Mouse (Mus musculus) left cerebral cortex, postnatal 10 days (tissue): ENCODE results near the gene Muc20. TPM values are rescaled to one million over a fixed set of nuclear protein-coding genes. Genes with fewer than 3 reads are reported as not detected.

Experiments
- DNase-seq, 2 experiments: peaks; one replicate each; pipeline ENCODE4 v3.0.0; 2021 to 2022; ENCODE audit warnings: low spot score in 2 of 2, mixed read lengths in 1 of 2; ENCODE audit errors: extremely low spot score in 1 of 2
- intact Hi-C: fragments of 180-260 bp; cut with DNase I; formaldehyde crosslinking; loops from one replicate; pipeline ENCODE4 v1.15.1; 2025
- total RNA-seq, 2 experiments: library from RNA; stranded (reverse); gene quantifications; 2 replicates each; pipeline ENCODE4 v1.2.3; 2021

The Muc20 gene
- total RNA-seq, 2 experiments from 2014 or later = not detected

DNA sequence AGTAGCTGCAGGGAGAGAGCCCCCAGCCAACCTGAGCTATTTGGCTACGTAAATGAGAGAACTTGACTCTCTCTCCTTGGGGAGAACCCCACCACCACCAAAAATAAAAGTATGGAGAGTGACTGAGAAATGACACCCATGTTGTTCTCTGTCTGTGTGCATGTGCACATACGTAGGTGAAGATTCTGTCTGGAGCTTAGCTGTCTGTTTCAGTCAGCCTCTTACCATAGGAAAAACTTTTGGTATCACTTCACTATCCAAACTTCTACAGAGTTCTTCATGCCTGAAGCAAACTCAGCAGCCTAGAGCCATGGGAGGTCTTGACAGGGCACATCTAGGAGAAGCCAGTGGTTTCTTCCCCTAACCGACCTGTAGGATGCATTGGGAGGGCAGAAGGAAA is 64.0 kb downstream of the Muc20 start:
- intact Hi-C loops = no loop called here
- DNase-seq = no peak

DNA sequence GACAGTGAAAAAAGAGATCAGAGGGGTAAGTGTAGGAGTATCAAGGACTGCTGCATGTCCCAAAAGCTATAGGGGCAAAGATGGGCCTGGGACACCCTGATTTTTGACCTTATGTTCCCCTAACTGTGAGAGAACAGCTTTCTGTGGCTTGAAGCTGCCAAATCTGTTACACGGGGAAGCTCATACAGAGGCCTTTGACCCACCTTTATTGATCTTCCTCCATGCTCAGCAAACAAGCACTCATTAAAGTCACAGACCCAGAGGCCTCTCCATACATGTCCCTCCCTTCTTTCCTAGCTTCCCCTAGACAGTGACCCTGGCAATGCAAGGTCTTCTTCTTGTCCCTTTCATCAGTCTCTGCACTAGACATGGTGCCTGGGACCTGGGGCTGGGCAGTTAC is 68.5 kb downstream of the Muc20 start:
- no peak for DNase-seq
- intact Hi-C loops = no loop called here

DNA sequence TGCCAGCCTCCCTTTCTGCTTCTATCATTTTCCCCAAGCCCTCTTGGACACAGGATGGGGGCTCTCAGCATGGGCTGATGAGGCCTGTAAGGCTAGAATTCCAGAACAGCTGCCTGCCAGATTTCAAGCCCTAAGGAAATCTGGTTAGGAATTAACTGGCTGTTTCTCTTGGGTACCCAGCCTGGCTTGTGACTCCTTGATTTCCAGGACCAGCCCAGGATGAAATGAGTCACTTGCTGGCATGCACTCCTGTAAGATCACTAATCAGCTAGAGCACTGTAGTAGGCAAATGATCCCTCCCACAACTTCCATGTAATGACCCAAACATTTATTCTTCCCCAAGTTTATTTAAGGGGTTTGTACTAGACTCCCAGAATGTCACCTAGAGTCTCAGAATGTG is 69.0 kb downstream of the Muc20 start:
- intact Hi-C loops = no loop called here
- no peak for DNase-seq

Other genes starting within 250 kb of the Muc20 start
- 100 to 1,000 TPM; 106 to 111 TPM for gene Tfrc, start 188.5 kb downstream of the Muc20 start, total RNA-seq
- gene Tnk2, start 153.6 kb downstream of the Muc20 start, total RNA-seq = 100 to 1,000 TPM in 1 of 2 experiments, 10 to 100 TPM in 1; 93.2 to 107 TPM
- gene Muc4, start 61.5 kb downstream of the Muc20 start, total RNA-seq = not detected
- gene Smbd1, start 13.0 kb upstream of the Muc20 start, total RNA-seq = not detected
- gene Fyttd1, start 80.1 kb upstream of the Muc20 start, total RNA-seq = 100 to 1,000 TPM; 138 to 145 TPM
- 10 to 100 TPM; 59.9 to 60.6 TPM for gene Rubcn, start 80.3 kb upstream of the Muc20 start, total RNA-seq
- 10 to 100 TPM; 28.9 to 32.4 TPM for gene Lrch3, start 116.7 kb upstream of the Muc20 start, total RNA-seq